Mouse (Mus musculus): Measurements from ENCODE around the gene Agpat4.

GRCm38 (mm10) chr17:12155872-12156271 lies 37.4 kb downstream of the Agpat4 start:
- TF ChIP-seq CTCF (IDR thresholded peaks at IDR 0.05; ENCODE audit: borderline replicate concordance, insufficient read depth, low read depth, low read length): no peak
- no peak for TF ChIP-seq POLR2A (IDR thresholded peaks at IDR 0.05; ENCODE audit: borderline replicate concordance, insufficient read depth, low read length)

All from cerebellum, adult 2 months (tissue).